Mouse (Mus musculus) mouse trophoblast stem cell (cell line): ENCODE results near the gene Rpl24.

Source experiments
- in situ Hi-C, 2 experiments: fragments of 300-500 bp; cut with MseI, MboI; formaldehyde crosslinking; loops; 2 replicates in 1 of 2; 3 replicates in 1 of 2; pipeline ENCODE4 v1.15.1; 2025

Rpl24 gene

DNA sequence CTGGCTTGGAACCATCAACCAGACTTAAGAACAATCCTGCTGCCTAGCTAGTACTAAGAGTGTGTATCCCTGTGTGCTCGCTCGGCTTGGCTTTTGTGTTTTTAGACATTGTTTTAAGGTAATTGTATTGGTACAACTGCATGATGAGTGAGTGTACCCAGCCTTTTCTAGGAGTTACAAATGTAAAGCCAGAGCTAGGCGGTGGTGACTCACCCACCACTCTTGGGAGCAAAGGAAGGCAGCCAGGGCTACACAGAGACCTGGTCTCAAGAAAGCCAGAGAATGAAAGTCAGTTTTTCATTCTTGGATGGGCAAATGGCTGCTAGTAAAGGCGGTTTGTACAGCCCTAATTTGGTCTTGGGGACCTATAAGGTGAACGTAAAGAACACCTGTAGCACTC, 4.3 kb downstream of the Rpl24 start:
- in situ Hi-C loops, result no loop called here

- in situ Hi-C loops, result no loop called here
These were observed 5.9 kb downstream of the Rpl24 start for GRCm38 (mm10) chr16:55971735-55972615.

GRCm38 (mm10) chr16:55972626-55973201, 6.6 kb downstream of the Rpl24 start:
- in situ Hi-C loops, result no loop called here

GRCm38 (mm10) chr16:55973431-55974255, 7.6 kb downstream of the Rpl24 start, which contains the start of gene Zbtb11:
TSS of gene Zbtb11 (plus strand) at chr16:55973883.
- in situ Hi-C loops, result no loop called here

- in situ Hi-C loops, result no loop called here
These were observed 8.3 kb downstream of the Rpl24 start for GRCm38 (mm10) chr16:55974256-55974902.

DNA sequence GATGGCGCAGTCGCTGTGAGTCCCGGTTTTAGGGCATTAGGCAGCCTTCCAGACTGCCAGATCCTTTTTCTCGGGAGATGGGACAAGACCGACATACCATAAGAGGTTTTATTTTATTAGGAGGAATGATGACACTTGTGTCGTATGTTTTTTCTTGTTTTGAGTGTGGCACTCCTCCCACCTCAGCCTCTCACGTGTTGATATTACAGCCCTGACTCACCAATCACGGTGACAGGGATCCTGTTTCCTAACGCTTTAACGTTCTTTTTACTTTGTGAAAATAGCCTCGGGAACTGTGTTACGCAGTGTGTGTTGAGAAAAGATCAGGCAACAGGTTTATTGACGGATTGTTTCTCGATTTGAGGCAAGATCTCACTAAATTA, 8.8 kb downstream of the Rpl24 start:
- in situ Hi-C loops, result no loop called here

DNA sequence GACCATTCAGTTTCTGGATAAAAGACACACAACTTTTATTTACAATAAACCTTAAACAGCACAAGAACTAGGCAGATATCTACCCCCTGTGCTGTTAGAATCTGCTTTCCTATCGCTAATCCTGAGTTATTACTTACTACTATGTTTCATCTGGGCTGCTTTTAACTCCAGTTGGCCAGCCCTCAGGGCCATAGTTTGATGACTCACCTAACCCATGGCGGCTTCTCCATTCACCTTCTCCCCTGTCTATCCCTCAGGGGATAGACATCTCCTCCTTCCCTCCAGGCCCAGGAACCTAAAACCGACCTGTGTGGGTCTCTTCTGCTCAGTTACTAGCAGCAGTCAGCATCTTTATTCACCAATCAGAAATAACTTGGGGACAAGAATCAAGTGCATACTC, 19.9 kb downstream of the Rpl24 start:
- in situ Hi-C loops, result no loop called here

DNA sequence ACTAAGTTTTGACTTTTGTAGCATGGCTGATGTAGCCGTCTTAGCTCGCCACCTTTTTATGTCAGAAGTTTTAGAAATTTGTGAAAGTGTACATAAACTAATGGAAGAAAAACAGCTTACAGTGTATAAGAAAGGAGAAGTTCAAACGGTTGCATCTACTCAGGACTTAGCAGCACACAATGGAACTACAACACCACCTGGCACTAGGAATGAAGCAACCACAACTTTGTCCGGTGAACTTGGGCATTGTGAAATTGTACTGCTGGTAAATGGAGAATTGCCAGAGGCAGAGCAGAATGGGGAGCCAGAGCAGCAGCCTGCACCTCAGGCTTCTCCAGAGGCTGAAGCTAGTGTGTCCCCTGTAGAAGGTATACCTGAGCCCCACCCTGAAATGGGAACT, 24.2 kb downstream of the Rpl24 start:
- in situ Hi-C loops, result no loop called here

DNA sequence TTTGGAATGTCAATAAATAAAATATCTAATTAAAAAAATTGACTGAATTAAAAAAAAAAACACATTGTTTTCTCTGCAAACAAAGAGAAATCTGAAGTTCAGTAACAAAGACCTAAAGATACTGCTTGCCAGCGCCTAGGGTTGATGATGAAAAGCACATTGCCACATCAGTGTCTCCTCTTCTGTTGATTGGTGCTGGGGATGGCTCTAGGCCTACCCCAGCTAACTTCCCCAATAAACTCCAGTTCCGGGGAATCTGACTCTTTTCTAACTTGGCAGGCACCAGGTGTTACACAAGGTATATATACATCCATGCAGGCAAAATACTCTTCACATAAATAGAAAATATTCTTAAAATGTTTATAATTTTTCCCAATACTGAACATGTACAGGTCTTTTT, 28.2 kb downstream of the Rpl24 start:
- in situ Hi-C loops, result no loop called here

DNA sequence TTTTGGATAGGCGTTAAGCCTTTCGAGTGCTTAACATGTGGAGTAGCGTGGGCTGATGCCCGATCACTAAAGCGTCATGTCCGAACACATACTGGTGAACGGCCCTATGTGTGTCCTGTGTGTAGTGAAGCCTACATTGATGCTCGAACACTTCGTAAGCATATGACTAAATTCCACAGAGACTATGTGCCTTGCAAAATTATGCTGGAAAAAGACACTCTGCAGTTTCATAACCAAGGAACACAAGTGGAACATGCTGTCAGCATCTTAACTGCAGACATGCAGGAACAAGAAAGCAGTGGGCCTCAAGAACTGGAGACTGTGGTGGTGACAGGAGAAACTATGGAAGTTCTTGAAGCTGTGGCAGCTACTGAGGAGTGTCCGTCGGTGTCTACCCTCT, 40.7 kb downstream of the Rpl24 start:
- in situ Hi-C loops, result no loop called here

DNA sequence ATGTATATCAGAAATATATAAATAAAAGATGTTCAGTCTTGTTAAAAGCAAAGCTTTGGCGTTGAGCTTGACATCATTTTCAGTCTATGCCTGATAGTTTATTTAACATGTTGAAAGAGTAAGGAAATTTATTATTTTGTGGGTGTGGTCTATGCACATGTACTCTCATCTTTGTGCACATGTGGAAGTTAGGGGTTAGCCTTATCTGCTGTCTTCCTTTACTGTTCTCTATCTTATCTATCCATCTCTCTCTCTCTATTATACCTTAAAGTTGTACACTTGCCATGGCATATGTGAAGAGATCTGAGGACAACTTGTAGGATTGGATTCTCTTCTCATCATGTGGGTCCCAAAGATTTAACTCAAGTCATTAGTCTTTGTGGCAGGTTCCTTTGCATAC, 42.8 kb downstream of the Rpl24 start:
- in situ Hi-C loops, result no loop called here

DNA sequence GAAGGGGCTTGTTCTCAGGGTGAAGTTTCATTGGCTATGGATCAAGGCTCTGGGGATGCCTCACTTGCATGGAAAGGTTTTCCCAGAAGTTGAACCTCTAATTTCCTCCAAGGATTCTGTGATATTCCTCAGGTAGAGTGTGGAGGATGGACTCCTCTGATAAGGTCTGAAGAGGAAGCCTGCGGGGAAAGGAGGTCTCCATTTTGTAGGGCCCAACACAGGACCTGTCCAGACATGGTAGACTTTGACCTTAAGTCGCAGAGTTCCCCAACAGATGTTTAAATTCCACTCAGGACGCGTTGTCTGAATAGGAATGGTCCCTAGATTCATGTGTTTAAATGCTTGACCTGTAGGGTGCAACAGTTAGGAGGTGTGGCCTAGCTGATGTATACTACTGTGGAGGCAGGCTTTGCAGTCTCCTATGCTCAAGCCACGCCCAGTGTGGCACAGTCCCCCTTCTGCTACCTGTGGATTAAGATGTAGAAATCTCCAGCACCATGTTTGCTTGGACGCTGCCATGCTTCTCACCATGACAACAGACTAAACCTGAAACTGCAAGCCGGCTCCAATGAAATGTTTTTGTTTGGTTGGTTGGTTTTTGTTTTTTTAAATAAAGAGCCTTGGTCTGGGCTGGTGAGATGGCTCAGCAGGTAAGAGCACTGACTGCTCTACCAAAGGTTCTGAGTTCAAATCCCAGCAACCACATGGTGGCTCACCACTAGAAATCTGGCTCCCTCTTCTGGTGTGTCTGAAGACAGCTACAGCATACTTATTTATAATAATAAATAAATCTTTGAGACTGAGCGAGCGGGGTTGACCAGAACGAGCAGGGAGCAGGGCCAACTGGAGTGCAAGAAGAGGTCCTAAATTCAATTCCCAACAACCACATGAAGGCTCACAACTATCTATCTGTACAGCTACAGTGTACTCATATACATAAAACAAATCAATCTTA, 47.0 kb downstream of the Rpl24 start:
- in situ Hi-C loops, result loop anchor here in 1 of 2 experiments (10.0 kb wide), 1 partner anchor 62 kb away; no protein-coding TSS in a partner anchor

DNA sequence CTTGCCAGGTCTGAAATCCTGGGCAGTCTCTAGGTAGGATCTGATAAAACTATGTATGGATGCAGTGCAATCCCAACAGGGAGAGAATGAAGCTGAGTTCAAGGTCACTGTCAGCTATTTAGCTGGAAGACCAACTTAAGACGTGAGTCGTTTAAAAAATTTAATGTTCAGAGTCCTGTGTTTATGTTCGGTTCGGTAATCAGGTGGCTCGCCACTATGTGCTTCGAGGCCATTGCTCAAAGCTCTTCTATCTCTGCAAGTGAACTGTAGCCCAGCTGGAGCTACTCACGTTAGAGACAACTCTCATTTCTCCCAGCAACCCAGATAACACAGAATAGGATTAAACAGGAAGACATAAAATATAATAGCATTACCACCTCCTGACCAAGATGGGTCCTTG, 48.0 kb downstream of the Rpl24 start:
- in situ Hi-C loops, result loop anchor here in 1 of 2 experiments (10.0 kb wide), 1 partner anchor 61 kb away; no protein-coding TSS in a partner anchor

GRCm38 (mm10) chr16:56019660-56020059, 53.6 kb downstream of the Rpl24 start:
- in situ Hi-C loops, result loop anchor here in 1 of 2 experiments (10.0 kb wide), 1 partner anchor 55 kb away; no protein-coding TSS in a partner anchor
